Mouse (Mus musculus): Measurements from ENCODE around the gene Ppp1r13l.

Gene Ppp1r13l

DNA sequence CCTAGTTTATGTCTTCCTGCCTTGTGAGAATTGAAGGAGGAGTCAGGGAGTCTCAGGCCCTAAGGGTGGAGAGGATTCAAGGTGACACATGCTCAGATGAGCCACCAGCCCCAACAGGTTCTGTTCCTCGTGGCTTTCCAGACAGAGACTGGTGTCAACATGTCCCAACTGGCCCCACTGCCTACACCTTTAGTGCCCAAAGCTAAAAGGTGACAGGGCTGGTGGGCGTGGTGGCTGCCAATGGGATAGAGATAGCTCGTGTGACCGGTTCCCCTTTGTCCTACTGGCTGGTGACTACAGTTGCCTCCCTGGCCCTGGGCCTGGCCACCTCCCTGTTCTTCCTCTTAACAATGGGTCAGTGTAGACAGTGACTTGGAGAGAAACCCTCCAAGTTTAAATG lies 5.8 kb downstream of the Ppp1r13l start:
- no peak for DNase-seq (ENCODE audit: low spot score in 2 of 2)

DNA sequence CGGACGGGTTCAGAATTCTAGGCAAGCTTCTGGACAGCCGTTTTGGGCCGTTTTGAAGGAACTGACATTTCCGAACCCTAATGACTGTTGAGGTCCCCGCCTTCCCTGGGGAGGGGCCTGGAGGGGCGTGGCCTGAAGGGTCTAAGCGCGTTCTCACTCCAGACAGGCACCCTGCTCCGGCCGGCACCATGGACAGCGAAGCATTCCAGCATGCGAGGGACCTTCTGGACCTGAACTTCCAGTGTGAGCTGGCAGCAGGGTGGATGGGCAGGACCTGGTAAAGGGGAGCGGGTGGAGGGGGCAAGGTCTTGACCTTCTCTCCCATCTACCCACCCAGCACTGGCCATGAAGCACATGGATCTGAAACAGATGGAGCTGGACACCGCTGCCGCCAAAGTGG lies 8.8 kb downstream of the Ppp1r13l start:
- DNase-seq (ENCODE audit: low spot score in 2 of 2) = no peak

DNA sequence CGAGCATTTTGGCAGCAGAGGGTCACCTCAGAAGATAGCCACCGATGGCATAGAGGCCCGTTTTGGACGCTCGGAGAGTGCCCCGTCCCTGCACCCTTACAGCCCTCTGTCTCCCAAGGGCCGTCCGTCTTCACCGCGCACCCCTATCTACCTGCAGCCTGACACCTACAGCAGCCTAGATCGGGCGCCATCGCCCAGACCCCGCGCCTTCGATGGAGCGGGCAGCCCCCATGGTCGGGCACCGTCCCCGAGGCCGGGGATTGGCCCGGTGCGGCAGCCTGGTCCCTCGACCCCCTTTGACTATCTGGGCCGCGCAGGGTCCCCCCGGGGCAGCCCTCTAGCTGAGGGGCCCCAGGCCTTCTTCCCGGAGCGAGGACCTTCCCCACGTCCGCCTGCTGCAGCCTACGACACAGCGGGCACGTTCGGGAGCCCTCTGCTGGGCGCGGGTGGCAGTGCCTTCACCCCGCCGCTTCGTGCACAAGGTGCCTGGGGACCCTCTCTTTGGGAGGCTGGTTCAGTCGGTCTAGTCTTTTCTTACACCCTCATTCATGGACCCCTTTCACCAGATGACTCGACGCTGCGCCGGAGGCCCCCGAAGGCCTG lies 10.4 kb downstream of the Ppp1r13l start:
- peak in 1 of 2 experiments; percentile 63 for DNase-seq (ENCODE audit: low spot score in 2 of 2)

DNA sequence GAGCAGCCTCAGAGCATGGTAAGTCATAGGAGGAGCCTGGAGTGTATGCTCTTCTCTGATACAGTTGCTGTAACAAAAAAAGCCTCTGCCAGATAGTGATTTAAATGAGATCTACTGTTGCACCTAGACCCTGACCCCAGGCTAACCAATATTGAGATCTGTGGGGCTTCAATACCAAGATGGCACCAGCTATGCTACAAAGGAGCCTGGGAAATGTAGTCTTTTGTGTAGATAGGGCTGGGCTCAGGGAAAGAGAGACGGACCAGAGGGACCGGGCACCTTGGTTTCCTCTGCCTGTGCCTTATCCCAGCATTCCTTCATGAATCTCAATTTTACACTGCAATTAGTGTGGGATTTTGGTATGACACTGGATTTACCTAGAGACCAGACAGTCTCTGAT lies 13.8 kb downstream of the Ppp1r13l start:
- DNase-seq (ENCODE audit: low spot score in 2 of 2) = no peak

DNA sequence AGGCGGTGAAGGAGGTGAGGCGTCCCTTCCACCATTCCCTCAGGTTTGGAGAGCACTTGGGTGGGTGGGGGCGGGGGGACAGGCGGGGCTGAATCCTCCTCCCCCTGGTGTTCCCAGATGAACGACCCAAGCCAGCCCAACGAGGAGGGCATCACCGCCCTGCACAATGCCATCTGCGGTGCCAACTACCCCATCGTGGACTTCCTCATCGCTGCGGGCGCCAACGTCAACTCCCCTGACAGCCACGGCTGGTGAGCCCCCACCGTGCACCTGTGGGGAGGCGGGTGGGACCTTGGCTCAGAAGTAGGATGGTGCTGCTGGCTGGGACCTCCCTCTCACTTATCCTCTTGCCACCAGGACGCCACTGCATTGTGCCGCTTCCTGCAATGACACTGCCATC lies 15.8 kb downstream of the Ppp1r13l start:
- no peak for DNase-seq (ENCODE audit: low spot score in 2 of 2)

DNA sequence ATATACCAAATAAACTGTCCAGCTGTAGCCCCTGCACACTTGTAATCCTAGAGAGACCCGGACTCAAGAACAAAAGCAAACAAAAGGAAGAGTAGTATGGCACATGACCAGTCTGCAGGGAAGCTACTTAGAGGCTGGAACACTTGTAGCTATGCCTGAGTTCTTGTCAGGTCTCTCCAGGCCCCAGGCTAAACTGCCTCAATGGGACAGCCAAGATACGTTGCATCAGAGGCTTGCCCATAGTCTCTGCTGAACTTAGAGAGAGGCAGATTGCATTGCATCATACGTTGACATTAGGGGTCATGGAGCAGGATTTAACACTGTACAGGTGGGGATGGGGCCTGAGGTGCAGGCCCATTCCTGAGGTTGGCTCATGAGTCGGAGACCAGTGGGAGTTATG lies 16.5 kb downstream of the Ppp1r13l start:
- DNase-seq (ENCODE audit: low spot score in 2 of 2) = no peak

DNA sequence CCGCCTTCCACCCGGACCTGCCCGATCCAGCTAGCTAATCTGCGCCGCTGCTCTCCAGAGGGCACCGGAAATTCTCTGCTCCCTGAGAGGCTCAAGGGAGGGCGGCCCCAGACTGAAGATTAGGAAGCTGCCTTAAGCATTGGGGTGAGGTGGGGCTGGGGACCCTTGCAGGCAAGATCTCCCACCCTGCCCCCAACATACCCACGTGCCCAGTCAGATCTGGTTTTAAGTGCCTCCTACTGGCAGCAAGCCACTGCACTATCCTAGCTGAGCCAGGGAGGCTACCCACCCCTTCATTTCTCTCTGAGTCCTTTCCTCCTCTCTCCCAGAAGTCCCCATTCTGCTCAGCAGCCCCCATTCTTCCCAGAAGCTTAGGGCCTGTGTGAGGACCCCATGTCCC lies 18.5 kb downstream of the Ppp1r13l start:
- no peak for DNase-seq (ENCODE audit: low spot score in 2 of 2)

DNA sequence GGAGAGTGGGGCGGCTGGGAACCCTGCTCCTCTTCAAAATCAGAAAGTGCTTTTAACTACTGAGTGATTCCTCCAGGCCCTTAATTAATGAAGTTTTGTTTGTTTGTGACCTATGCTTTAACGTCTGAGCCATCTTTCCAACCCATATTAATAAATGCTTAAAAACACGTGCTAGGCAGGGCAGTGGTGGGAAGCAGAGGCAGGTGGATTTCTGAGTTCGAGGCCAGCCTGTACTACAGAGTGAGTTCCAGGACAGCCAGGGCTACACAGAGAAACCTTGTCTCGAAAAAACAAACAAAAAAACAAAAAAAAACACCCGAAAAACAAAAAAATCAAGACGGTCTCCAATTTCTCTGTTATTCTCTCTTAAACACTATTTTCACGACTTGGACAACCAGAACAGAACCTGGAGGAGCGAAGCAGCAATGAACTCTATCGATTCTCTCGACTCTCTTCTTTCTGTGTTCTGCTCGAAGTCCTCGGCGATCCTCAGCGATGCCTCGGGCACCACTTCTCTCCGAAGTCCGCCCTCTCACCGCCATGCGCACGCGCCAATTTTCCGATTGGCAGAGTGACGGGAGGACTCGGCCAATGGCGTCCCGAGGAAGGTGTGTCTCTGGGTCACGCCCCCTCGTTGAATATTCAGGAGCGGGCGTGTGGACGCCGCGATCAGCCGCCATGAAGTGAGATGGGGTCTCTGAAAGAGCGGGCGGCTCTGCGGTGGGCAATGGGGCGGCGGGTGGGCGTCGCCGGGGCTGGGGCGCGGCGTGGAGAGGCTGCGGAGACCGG lies 22.0 kb downstream of the Ppp1r13l start, which contains the start of gene Ercc2:
TSS of gene Ercc2 (plus strand) at position 634 of the 789 bp plus-strand sequence.
- DNase-seq (ENCODE audit: low spot score in 2 of 2) = peak; percentile 94 to 98

DNA sequence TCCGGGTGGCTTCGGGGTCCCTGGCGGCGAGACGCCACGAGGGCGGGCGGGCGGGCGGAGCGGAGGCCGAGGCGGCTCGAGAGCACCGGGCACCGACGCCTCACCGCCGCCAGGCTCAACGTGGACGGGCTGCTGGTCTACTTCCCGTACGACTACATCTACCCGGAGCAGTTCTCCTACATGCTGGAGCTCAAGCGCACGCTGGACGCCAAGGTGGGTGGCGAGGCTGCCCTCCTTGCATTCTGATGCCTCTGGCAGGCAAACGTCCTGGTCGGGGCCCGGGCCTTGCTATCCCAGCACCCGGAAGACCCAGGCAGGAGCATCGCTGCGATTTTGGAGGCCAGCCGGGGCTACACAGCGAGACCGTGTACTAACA lies 22.6 kb downstream of the Ppp1r13l start:
- DNase-seq (ENCODE audit: low spot score in 2 of 2) = no peak

DNA sequence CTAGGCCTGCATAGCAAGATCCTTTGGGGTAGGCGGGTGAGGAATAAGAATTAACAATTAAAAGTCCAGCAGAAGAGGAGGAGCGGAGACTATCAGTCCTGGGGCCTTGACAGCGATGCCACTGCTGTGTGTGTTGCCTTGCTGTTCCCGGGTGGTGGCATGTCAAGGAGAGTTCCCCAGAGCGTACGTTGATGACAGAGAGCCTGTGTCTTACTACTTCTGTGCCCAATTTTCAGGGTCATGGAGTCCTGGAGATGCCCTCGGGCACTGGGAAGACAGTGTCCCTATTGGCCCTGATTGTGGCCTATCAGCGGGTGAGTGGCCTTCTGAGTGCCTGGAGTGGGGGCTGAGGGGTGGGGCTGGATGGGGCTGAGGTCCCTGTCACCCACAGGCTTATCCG lies 24.2 kb downstream of the Ppp1r13l start:
- no peak for DNase-seq (ENCODE audit: low spot score in 2 of 2)

DNA sequence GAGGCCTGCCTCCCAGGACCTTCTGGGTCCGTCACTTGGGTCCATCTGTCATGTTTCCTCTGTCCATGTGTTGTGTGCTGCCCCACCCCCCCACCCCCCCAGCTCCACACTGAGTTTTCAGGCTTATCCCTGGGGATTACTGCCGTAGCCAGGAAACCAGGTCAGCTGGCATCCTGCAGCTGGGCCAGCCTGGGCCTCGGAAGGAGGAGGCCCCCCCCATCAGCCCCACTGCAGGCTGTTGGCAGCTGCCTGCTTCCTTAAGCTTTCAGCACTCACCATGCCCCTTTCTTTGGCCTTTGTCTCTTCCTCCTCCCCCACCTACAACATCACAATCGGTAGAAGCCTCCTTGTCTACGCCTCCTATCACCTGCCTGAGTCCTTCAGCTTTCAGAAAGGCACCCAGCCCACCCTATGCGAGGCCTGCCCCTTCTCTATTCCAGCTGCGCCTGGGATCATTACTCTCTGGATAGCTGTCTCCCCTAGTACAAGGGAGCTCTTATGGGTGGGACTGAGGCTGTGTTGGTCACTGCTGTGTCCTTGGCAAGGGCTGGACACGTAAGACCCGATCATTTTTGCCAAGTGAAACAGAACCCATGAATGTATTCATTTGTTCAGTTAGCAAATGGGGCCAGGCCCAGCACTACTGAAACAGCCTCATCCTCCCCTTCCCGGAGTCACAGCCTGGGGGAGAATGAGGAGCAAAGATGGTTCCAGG lies 29.3 kb downstream of the Ppp1r13l start:
- no peak for DNase-seq (ENCODE audit: low spot score in 2 of 2)

DNA sequence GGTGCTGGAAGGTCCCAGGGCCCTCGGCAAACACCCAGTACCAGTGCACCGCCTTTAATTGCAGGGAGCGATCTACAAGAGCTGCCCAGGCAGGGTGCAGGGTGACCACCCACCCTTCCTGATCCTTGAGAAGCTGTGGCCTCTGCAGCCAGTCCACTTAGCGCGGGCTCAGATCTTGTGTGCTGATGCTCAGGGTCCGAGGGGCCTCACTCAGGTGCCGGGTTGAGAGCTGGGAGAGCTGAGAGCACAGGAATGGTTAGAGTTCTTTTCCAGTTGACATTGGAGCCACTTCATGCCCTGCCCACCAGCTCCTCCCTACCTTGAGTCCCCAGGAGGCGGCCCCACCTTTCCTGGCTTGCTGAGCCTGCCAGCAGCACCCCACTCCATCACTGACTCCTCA lies 34.9 kb downstream of the Ppp1r13l start:
- DNase-seq (ENCODE audit: low spot score in 2 of 2) = no peak

DNA sequence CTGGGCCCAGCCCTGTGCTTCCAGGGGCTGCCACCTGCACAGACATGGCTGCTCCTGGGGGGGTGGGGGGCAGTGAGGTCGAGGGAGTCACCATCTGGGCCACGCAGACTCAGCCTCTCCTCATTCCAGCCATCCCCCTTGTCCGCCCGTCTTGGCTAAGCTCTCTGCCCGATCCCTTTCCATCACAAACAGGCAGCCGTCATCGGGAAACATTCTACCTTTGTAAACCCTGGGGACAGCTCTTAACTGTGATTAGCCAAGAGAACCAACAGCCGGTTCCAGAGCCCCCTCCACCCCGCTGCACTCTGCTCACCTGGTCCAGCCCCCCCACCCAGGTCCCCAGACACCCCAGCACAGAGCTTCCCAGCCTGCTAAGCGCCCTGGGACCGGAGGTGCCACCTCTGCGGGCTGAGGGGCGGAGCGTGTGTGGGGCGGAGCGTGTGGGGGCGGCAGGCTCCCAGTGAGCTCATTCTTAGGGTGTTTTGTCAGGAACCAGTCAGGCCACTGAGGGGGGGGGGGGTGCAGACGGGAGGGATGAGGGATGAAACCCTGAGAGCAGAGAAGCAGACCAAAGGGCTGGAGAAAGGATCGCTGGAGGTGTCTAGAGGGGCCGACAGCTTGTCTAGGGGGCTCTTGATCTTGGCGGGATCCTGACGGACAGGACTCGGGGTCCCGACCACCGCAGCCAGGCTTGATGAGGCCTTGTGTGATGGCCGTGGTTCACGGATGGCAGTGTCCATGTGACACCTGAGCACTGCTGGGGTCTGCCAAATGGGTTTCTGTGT lies 40.1 kb downstream of the Ppp1r13l start:
- DNase-seq (ENCODE audit: low spot score in 2 of 2) = no peak

DNA sequence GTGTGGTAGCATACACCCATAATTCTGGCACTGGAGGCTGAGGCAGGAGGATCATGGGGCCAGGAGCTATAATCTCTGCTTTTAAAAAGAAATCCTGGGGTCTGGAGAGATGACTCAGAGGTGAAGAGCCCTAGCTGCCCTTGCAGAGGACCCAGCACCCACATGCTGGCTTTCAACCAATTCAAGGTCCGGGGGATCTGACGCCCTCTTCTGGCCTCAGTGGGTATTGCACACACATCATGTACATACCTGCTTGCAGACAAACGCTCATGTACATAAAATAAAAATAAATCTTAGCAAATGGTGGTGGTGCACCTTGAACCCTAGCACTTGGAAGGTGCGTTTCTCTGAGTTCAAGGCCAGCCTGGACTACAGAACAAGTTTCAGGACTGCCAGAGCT lies 41.4 kb downstream of the Ppp1r13l start:
- DNase-seq (ENCODE audit: low spot score in 2 of 2) = no peak

DNA sequence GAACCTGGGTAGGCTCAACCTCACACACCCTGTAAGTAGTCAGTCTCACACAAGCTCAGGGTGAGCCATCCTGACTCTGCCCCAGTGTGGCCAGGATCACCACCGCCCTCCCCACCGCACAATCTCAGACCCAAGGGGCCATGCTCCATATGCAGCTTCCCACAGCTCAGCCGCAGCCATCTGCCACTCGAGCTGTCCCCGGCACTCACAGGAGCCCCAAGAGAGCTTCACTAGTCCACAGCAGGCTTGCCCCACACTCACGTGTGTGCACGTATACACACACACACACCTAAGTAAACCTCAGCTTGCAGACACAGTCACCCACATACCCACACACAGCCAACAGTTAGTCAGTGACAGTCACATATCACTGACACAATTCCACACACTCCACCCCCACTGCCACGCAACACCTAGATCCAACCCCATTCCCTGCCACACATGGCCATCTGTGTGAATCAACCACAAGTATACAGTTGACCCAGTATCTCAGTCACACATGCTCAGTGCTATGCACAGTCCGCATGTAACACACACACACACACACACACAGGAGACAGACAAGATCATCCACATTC lies 43.1 kb downstream of the Ppp1r13l start:
- DNase-seq (ENCODE audit: low spot score in 2 of 2) = no peak

DNA sequence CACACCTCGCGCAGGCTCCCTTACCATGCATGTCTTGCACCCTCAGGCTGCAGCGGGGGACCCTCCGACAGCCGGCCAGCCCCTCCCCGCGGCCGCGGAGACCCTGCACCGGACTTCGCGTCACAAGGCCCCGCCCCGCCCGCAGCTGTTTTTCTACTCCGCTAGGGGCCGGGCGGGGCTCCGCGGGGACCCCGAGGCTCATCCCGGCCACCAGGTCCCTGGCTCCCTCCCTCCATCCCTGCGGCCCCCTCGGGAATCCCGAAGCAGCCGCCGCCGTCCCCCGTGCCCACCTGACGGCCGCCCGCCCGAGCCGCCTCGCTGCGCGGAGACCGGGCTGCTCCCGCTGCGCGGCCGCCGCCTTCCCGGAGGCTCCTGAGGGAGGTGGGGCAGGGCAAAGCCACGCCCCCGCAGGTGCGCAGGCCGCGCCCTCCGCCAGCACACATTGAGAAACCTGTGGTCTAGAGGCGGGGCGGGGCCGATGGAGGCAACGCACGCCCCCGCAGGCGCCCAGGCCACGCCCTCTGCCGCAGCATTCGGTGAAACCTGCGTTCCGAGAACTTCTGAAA lies 44.3 kb downstream of the Ppp1r13l start, which contains the start of gene Klc3:
TSS of gene Klc3 (minus strand) at position 374 of the 566 bp plus-strand sequence.
- DNase-seq (ENCODE audit: low spot score in 2 of 2) = no peak

DNA sequence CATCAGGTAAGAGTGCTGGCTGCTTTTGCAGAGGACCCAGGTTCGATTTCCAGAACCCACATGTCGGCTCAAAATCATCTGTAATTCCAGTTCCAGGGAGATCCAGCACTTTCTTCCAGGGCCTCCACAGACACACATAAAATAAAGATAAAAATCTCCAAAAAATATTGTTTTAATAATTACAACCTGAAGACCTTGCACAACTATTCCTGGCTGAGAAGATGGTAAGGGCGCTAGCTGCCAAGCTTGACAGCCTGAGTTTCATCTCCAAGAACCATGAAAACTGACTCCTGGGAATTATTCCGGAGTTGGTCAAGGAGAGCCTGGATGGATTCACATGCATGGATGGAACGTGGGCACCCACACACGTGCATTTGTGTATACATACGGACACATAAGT lies 44.9 kb downstream of the Ppp1r13l start, which contains the start of gene Ckm:
TSS of gene Ckm (plus strand) at position 301 of the 400 bp plus-strand sequence.
- no peak for DNase-seq (ENCODE audit: low spot score in 2 of 2)

DNA sequence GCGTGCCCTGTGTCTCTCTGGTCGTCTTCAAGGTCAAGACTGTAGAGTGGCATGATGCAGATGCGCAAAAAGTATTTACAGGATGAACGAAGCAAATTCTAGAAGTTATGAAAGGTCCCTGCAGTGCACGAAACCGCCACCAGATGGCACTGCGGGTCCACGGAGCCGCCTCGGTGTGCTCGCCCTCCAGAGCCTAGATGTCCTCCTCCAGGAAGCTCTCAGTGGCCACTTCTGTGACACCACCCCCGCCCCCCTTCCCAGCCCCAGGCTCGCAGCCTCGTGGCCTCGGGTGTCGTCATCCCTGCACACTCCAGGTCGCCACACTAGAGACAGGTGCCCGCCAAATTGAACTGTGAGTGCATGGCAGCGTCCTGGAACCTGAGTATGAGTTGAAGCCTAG lies 45.9 kb downstream of the Ppp1r13l start:
- peak in 1 of 2 experiments; percentile 82 for DNase-seq (ENCODE audit: low spot score in 2 of 2)

DNA sequence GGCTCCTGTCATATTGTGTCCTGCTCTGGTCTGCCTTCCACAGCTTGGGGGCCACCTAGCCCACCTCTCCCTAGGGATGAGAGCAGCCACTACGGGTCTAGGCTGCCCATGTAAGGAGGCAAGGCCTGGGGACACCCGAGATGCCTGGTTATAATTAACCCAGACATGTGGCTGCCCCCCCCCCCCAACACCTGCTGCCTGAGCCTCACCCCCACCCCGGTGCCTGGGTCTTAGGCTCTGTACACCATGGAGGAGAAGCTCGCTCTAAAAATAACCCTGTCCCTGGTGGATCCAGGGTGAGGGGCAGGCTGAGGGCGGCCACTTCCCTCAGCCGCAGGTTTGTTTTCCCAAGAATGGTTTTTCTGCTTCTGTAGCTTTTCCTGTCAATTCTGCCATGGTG lies 50.2 kb downstream of the Ppp1r13l start:
- no peak for DNase-seq (ENCODE audit: low spot score in 2 of 2)

DNA sequence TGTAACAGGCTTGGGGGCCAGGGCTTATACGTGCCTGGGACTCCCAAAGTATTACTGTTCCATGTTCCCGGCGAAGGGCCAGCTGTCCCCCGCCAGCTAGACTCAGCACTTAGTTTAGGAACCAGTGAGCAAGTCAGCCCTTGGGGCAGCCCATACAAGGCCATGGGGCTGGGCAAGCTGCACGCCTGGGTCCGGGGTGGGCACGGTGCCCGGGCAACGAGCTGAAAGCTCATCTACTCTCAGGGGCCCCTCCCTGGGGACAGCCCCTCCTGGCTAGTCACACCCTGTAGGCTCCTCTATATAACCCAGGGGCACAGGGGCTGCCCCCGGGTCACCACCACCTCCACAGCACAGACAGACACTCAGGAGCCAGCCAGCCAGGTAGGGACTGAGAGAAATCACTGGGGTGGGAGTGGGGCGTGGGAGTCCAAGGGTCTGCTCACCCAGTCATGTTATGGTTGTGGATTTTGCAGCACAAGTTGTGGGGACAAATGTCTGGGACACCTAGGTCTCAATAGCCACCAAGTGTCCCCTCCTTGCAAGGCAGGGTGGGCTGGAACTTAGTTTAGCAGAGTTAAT lies 51.3 kb downstream of the Ppp1r13l start:
- no peak for DNase-seq (ENCODE audit: low spot score in 2 of 2)

DNA sequence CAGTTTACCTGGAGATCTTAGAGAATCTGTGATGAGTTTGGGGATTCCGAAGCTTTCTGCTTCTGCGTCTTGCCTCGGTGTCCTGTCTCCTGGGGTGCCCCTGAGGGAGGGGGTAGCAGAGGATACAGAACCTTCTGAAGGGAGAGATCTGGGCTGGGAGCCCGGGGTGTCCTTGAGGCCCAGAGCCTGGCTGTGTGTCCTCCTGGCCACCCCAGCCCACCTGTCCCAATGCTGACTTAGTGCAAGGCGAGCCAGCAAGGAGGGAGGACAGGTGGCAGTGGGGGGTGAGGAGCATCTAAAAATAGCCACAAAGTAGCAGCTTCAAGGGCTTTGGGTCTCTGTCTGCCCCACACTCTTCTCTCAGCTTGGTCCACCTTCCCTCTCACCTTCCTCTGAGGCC lies 52.2 kb downstream of the Ppp1r13l start:
- no peak for DNase-seq (ENCODE audit: low spot score in 2 of 2)

All from left cerebral cortex, adult 9 months (tissue).